Mouse (Mus musculus) hindbrain, postnatal 0 days (tissue): ENCODE data around the gene Pparg. TPM values are rescaled to one million over a fixed set of nuclear protein-coding genes. Genes with fewer than 3 reads are reported as not detected.

Experiments
- ATAC-seq: fragments of 200-750 bp; cut with Nextera tagmentation; 2 replicates; pipeline ENCODE4 v1.8.0; 2017; ENCODE audit warnings: mild to moderate bottlenecking, moderate TSS enrichment, moderate library complexity
- DNase-seq: peaks from one replicate; pipeline ENCODE4 v3.0.0-alpha.2; 2015; ENCODE audit warnings: low spot score
- H3K27ac ChIP-seq: fragments of 300-500 bp; sonication (generic); 2 replicates; pipeline ENCODE4 v1.5.1; 2014; ENCODE audit warnings: mild to moderate bottlenecking
- H3K27me3 ChIP-seq: fragments of 300-500 bp; sonication (generic); 2 replicates; pipeline ENCODE4 v1.6.1; 2014; ENCODE audit warnings: low read length, mixed read lengths; ENCODE audit not compliant: insufficient read depth
- H3K36me3 ChIP-seq: fragments of 300-500 bp; sonication (generic); 2 replicates; pipeline ENCODE4 v1.6.1; 2014; ENCODE audit warnings: low read length, mixed read lengths; ENCODE audit not compliant: insufficient read depth
- H3K4me1 ChIP-seq: fragments of 300-500 bp; sonication (generic); 2 replicates; pipeline ENCODE4 v1.6.1; 2014; ENCODE audit warnings: antibody characterized with exemption, low read length, mixed read lengths; ENCODE audit not compliant: insufficient read depth
- H3K4me2 ChIP-seq: fragments of 300-500 bp; sonication (generic); 2 replicates; pipeline ENCODE4 v1.6.1; 2014; ENCODE audit warnings: low read depth, mild to moderate bottlenecking, low read length, moderate library complexity, mixed read lengths
- H3K4me3 ChIP-seq: fragments of 300-500 bp; sonication (generic); 2 replicates; pipeline ENCODE4 v1.5.1; 2014; ENCODE audit warnings: low read length
- H3K9ac ChIP-seq: fragments of 300-500 bp; sonication (generic); replicated peaks from 2 replicates; pipeline ENCODE4 v1.6.1; 2014; ENCODE audit warnings: mild to moderate bottlenecking, low read length, moderate library complexity, mixed read lengths
- H3K9me3 ChIP-seq: fragments of 300-500 bp; sonication (generic); 2 replicates; pipeline ENCODE4 v1.6.1; 2016; ENCODE audit warnings: low read length, mixed read lengths
- CTCF ChIP-seq: IDR thresholded peaks from 2 replicates; pipeline ENCODE4 v1.5.1; 2016; ENCODE audit warnings: antibody characterized with exemption, control low read depth, low read depth
- WGBS: fragments of 180-500 bp; shearing (Covaris S2); extraction: QIAGEN DNeasy Blood & Tissue Kit; methylation state at CpG from one replicate; pipeline ENCODE4 v1.1.7; 2014; 5-methylcytosine and 5-hydroxymethylcytosine counted together
- polyA plus RNA-seq: library from polyadenylated mRNA; unstranded; fragments of >200 nt; fragmentation: Nextera tagmentation; extraction: Ambion mirVana; gene quantifications from 2 replicates; pipeline ENCODE4 v1.2.1, GENCODE M21; 2015
- total RNA-seq: library from RNA; depleted of rRNA; stranded (reverse); fragments of >200 nt; gene quantifications from 2 replicates; pipeline ENCODE4 v1.2.3, GENCODE M21; 2014

The Pparg gene
- total and polyA plus RNA-seq, 2 experiments from 2014 or later: 0.26 to 0.46 TPM

- ATAC-seq: no peak
- Histone ChIP-seq H3K9ac (no peak overlapping the region), H3K4me3 (no peak overlapping the region), H3K36me3 (no peaks in the 10 kb centered on the region), H3K27ac (no peak overlapping the region), H3K4me2 (no peak overlapping the region), H3K27me3 (no peaks in the 10 kb centered on the region), H3K4me1 (no peaks in the 10 kb centered on the region; the same call in 1 of the 2 replicates), H3K9me3 (no peaks in the 10 kb centered on the region)
- TF ChIP-seq CTCF: no peak
- no peak for DNase-seq
- 54% methylated on average over 12 of the region's 12 CpGs for WGBS
Observed at GRCm38 (mm10) chr6:115519275-115519699, 158.5 kb downstream of the Pparg start.

DNA sequence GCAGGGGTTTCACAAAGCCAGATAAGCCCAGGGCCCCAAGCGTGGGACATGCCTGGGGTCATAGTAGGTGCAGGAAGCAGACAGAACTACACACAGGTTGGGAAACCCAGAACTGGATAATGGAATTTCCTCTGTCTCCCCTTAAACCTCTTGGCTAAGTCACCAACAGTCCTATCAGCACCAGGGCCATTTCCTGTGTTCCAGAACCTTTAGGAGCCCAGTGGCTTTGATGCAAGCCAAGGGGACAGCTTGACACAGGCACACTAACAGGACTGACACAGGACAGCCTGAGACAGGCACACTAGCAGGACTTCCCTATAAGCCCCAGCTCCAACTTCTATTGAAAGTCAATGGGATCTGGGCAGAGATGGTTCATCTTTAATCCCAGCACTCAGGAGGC lies 161.2 kb downstream of the Pparg start:
- 86% methylated on average over 1 of the region's 1 CpGs for WGBS
- Histone ChIP-seq H3K4me2 (no peak overlapping the region), H3K36me3 (no peaks in the 10 kb centered on the region), H3K4me1 (no peaks in the 10 kb centered on the region; the same call in 1 of the 2 replicates), H3K9ac (no peak overlapping the region), H3K4me3 (no peak overlapping the region), H3K27me3 (no peaks in the 10 kb centered on the region), H3K9me3 (no peaks in the 10 kb centered on the region), H3K27ac (no peak overlapping the region)
- ATAC-seq (no peak), DNase-seq (no peak)
- no peak for TF ChIP-seq CTCF

DNA sequence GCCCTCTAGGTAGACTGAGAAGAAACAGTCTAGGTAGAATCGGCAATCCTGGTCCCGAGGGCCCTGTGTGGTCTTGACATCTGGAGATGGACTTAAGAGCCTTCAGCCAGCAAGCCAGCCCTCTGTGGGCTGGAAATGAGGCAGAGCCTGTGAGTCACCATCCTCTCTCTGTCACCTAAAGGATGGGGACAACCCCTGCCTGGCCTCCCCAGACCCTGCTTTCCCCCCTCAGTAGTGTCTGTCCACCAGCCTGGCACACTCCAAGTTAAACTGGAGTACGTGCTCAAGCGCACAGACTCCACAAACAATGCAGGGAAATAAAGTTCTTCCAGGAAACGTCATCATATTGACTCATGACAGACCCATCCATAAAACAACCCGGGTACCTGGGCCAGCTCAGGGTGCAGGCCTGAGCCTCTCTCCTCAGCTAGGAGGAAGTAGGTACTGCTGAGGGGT lies 162.0 kb downstream of the Pparg start:
- Histone ChIP-seq H3K27me3 (no peaks in the 10 kb centered on the region), H3K4me3 (no peak overlapping the region), H3K27ac (no peak overlapping the region; the same call in 1 of the 2 replicates), H3K4me1 (no peaks in the 10 kb centered on the region; the same call in 1 of the 2 replicates), H3K9me3 (no peaks in the 10 kb centered on the region), H3K4me2 (no peak overlapping the region), H3K9ac (no peak overlapping the region), H3K36me3 (no peaks in the 10 kb centered on the region)
- no peak for DNase-seq
- TF ChIP-seq CTCF: no peak
- ATAC-seq: no peak
- WGBS: 72% methylated on average over 6 of the region's 6 CpGs

- no peak overlapping the region for H3K4me3 ChIP-seq
- H3K4me2 ChIP-seq: no peak overlapping the region
- no peak overlapping the region; the same call in 1 of the 2 replicates for H3K27ac ChIP-seq
- peak; percentile 64 for DNase-seq
- 42% methylated on average over 9 of the region's 9 CpGs for WGBS
- H3K4me1 ChIP-seq: no peaks in the 10 kb centered on the region; the same call in 1 of the 2 replicates
- TF ChIP-seq CTCF: no peak
- no peaks in the 10 kb centered on the region for H3K27me3 ChIP-seq
- no peaks in the 10 kb centered on the region for H3K9me3 ChIP-seq
- H3K36me3 ChIP-seq: no peaks in the 10 kb centered on the region
- ATAC-seq: no peak
- no peak overlapping the region for H3K9ac ChIP-seq
Observed at GRCm38 (mm10) chr6:115523201-115523600, 162.4 kb downstream of the Pparg start.

- no peak for TF ChIP-seq CTCF
- H3K27me3 ChIP-seq: no peaks in the 10 kb centered on the region
- DNase-seq: no peak
- H3K27ac ChIP-seq: no peak overlapping the region
- no peaks in the 10 kb centered on the region; the same call in 1 of the 2 replicates for H3K4me1 ChIP-seq
- ATAC-seq: no peak
- no peaks in the 10 kb centered on the region for H3K36me3 ChIP-seq
- H3K9me3 ChIP-seq: no peaks in the 10 kb centered on the region
- no peak overlapping the region for H3K4me2 ChIP-seq
- WGBS: 79% methylated on average over 9 of the region's 9 CpGs
- no peak overlapping the region for H3K9ac ChIP-seq
- H3K4me3 ChIP-seq: no peak overlapping the region
Observed at GRCm38 (mm10) chr6:115524449-115524990, 163.8 kb downstream of the Pparg start.

DNA sequence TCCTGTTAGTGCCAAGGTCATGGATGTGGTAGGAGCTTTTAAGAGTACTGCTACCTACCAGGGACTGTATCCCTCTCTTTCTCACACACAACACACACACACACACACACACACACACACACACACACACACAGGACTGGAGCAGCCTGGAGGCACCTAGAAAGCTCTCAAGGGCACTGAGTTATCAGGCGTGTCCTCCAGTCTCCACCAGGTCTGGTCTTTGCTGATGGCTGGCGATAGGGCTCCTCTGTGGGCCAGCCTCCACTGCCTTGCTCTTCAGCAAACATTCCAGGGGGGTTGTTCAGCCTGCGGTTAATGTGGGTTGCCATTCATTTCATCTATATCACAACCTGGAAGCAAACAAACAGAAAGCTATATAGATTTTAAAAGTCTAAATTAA lies 166.7 kb downstream of the Pparg start:
- H3K9me3 ChIP-seq: no peaks in the 10 kb centered on the region

GRCm38 (mm10) chr6:115528372-115528771 lies 167.6 kb downstream of the Pparg start:
- Histone ChIP-seq H3K27me3 (no peaks in the 10 kb centered on the region), H3K4me2 (no peak overlapping the region), H3K4me3 (no peak overlapping the region), H3K9ac (no peak overlapping the region), H3K27ac (no peak overlapping the region), H3K9me3 (no peaks in the 10 kb centered on the region), H3K36me3 (no peaks in the 10 kb centered on the region), H3K4me1 (no peaks in the 10 kb centered on the region)
- TF ChIP-seq CTCF: no peak
- WGBS: 88% methylated on average over 4 of the region's 4 CpGs
- ATAC-seq (no peak), DNase-seq (no peak)

More for the DNA sequence above, 166.7 kb downstream of the Pparg start:
- H3K27ac ChIP-seq: no peak overlapping the region
- WGBS: 94% methylated on average over 3 of the region's 3 CpGs
- DNase-seq (no peak), ATAC-seq (no peak)
- H3K36me3 ChIP-seq: no peaks in the 10 kb centered on the region
- H3K9ac ChIP-seq: no peak overlapping the region
- H3K4me3 ChIP-seq: no peak overlapping the region
- no peaks in the 10 kb centered on the region for H3K27me3 ChIP-seq
- TF ChIP-seq CTCF: no peak
- H3K4me1 ChIP-seq: no peaks in the 10 kb centered on the region; the same call in 1 of the 2 replicates
- no peak overlapping the region for H3K4me2 ChIP-seq
